Mouse (Mus musculus) urinary bladder, adult 2 months (tissue): ENCODE measurements around the gene Nebl. TPM values are rescaled to one million over a fixed set of nuclear protein-coding genes. Genes with fewer than 3 reads are reported as not detected.
"Not testable (repeated sequence)": the region's sequence is repeated elsewhere in the genome, so short reads cannot be mapped to it uniquely, and the experiment has no call there.

ENCODE experiments used
- DNase-seq: peaks from one replicate; pipeline ENCODE4 v3.0.0; 2022; ENCODE audit warnings: low spot score
- polyA plus RNA-seq: library from polyadenylated mRNA; depleted of rRNA; stranded (reverse); fragments of >200 nt; gene quantifications from 2 replicates; pipeline ENCODE4 v1.2.3, GENCODE M21; 2012

Gene Nebl
- polyA plus RNA-seq, 1 experiment: 0.44 TPM

- DNase-seq: no peak
Observed at GRCm38 (mm10) chr2:17402511-17402910, 328.8 kb downstream of the Nebl start.

GRCm38 (mm10) chr2:17396235-17396634, 335.0 kb downstream of the Nebl start:
- DNase-seq: no peak

- no peak for DNase-seq
Observed at GRCm38 (mm10) chr2:17391389-17391788, 339.9 kb downstream of the Nebl start.

GRCm38 (mm10) chr2:17390513-17391200, 340.6 kb downstream of the Nebl start:
- no peak for DNase-seq

- no peak for DNase-seq
Observed at GRCm38 (mm10) chr2:17389886-17390285, 341.4 kb downstream of the Nebl start.

GRCm38 (mm10) chr2:17389379-17389778, 341.9 kb downstream of the Nebl start:
- DNase-seq: no peak

- DNase-seq: no peak
Observed at GRCm38 (mm10) chr2:17382227-17382626, 349.0 kb downstream of the Nebl start.

- no peak for DNase-seq
Observed at GRCm38 (mm10) chr2:17375916-17376315, 355.3 kb downstream of the Nebl start.

GRCm38 (mm10) chr2:17365671-17366070, 365.6 kb downstream of the Nebl start:
- DNase-seq: no peak

GRCm38 (mm10) chr2:17364971-17365548, 366.2 kb downstream of the Nebl start:
- no peak for DNase-seq

GRCm38 (mm10) chr2:17363337-17364216, 367.7 kb downstream of the Nebl start:
- no peak for DNase-seq

- DNase-seq: no peak
Observed at GRCm38 (mm10) chr2:17362181-17362580, 369.1 kb downstream of the Nebl start.

- DNase-seq: no peak
Observed at GRCm38 (mm10) chr2:17344643-17345042, 386.6 kb downstream of the Nebl start.

GRCm38 (mm10) chr2:17335451-17335850, 395.8 kb downstream of the Nebl start:
- no peak for DNase-seq

GRCm38 (mm10) chr2:17326590-17326989, 404.7 kb downstream of the Nebl start:
- DNase-seq: no peak

GRCm38 (mm10) chr2:17316850-17317249, 414.4 kb downstream of the Nebl start:
- no peak for DNase-seq

GRCm38 (mm10) chr2:17301379-17301778, 429.9 kb downstream of the Nebl start:
- DNase-seq: no peak

GRCm38 (mm10) chr2:17297496-17297895, 433.8 kb downstream of the Nebl start:
- no peak for DNase-seq

GRCm38 (mm10) chr2:17295257-17295656, 436.0 kb downstream of the Nebl start:
- DNase-seq: not testable (repeated sequence)
